ENCODE assay signal across 8 mouse cellular contexts in the genomic region with DNA sequence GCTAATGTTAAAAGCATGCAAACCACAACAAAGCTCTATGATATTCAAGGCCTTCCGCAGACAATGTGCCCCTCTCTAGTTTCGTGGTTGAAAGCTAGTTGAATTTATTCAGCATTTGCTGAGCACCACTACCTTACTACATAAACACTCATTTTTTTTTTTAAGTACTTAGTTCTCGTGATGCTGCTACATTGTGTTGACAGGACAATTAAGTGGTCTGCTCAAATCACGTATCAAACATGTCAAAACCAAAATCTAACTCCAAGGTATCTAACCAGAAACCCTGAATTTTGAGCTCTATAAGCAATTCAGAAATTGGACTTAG. TPM values are rescaled to one million over a fixed set of nuclear protein-coding genes. Genes with fewer than 3 reads are reported as not detected.
A peak's percentile ranks its signal among the peaks of the same experiment; 100 is the strongest.
DNase-seq lines count a peak whose midpoint lies in the region; ATAC-seq and TF ChIP-seq lines count a peak whose summit lies in the region.

No protein-coding gene starts in this region.

- no peak for TF ChIP-seq EP300 in heart, postnatal 0 days (IDR thresholded peaks at IDR 0.05; ENCODE audit: low read depth)

- 0 out of 2 replicates have a peak, but pooled peaks have one; percentile 3 for ATAC-seq in heart, postnatal 0 days (ENCODE audit: insufficient read depth, low read depth)
- no peak for ATAC-seq in hindbrain, embryonic 14.5 days (ENCODE audit: low FRiP score)
- ATAC-seq in midbrain, embryonic 12.5 days (ENCODE audit: low FRiP score, low read depth): no peak

- no peaks in the 10 kb centered on the region for H3K36me3 ChIP-seq in heart, postnatal 0 days (replicated peaks; ENCODE audit: control insufficient read depth, insufficient read depth, low read length)
- no peaks in the 10 kb centered on the region for H3K36me3 ChIP-seq in hindbrain, embryonic 14.5 days (replicated peaks; ENCODE audit: control insufficient read depth, insufficient read depth)
- H3K36me3 ChIP-seq in midbrain, embryonic 12.5 days: no peaks in the 10 kb centered on the region

- H3K9me3 ChIP-seq in heart, postnatal 0 days (replicated peaks; ENCODE audit: control insufficient read depth, low read length): no peaks in the 10 kb centered on the region
- no peaks in the 10 kb centered on the region for H3K9me3 ChIP-seq in hindbrain, embryonic 14.5 days (ENCODE audit: control insufficient read depth, low read length)
- no peaks in the 10 kb centered on the region for H3K9me3 ChIP-seq in midbrain, embryonic 12.5 days

- no peak for DNase-seq in heart, postnatal 0 days (ENCODE audit: low spot score)
- no peak for DNase-seq in heart, adult 8-10 months (ENCODE audit: low spot score)
- DNase-seq in hindbrain, embryonic 14.5 days (ENCODE audit: low spot score): no peak
- DNase-seq in retina, postnatal 1 day: no peak
- DNase-seq in spleen, postnatal 4 days (ENCODE audit: low spot score in 2 of 2): no peak
- no peak for DNase-seq in T-cell, adult 2 months (ENCODE audit: low spot score)

- no peak for TF ChIP-seq CTCF in heart, postnatal 0 days (IDR thresholded peaks at IDR 0.05; ENCODE audit: low read depth)
- no peak for TF ChIP-seq CTCF in bone marrow macrophage, adult 2 months (IDR thresholded peaks at IDR 0.05; ENCODE audit: low read depth, low read length)

- H3K4me1 ChIP-seq in heart, postnatal 0 days (ENCODE audit: control insufficient read depth, insufficient read depth): 0 out of 2 replicates have a peak, but pooled peaks cover 4% of the 10 kb centered on the region
- H3K4me1 ChIP-seq in bone marrow macrophage, adult 2 months (ENCODE audit: control insufficient read depth, insufficient read depth, low read length): peaks cover 4% of the 10 kb centered on the region
- peaks cover 10% of the 10 kb centered on the region for H3K4me1 ChIP-seq in hindbrain, embryonic 14.5 days (replicated peaks; ENCODE audit: control insufficient read depth, insufficient read depth, low read length)
- H3K4me1 ChIP-seq in midbrain, embryonic 12.5 days: peaks cover 10% of the 10 kb centered on the region

- H3K9ac ChIP-seq in heart, postnatal 0 days (replicated peaks; ENCODE audit: low read depth, low read length): peak overlapping the region; percentile 61
- peak overlapping the region; percentile 81 for H3K9ac ChIP-seq in hindbrain, embryonic 14.5 days
- H3K9ac ChIP-seq in midbrain, embryonic 12.5 days (replicated peaks): peak overlapping the region; percentile 82; the same call in 1 of the 2 replicates

- H3K27ac ChIP-seq in heart, postnatal 0 days (ENCODE audit: low read depth): no peak overlapping the region; the same call in 1 of the 2 replicates
- H3K27ac ChIP-seq in bone marrow macrophage, adult 2 months (ENCODE audit: insufficient read depth, low read depth, low read length): no peak overlapping the region
- no peak overlapping the region for H3K27ac ChIP-seq in hindbrain, embryonic 14.5 days
- no peak overlapping the region for H3K27ac ChIP-seq in midbrain, embryonic 12.5 days (replicated peaks)

- TF ChIP-seq POLR2A in bone marrow macrophage, adult 2 months (IDR thresholded peaks at IDR 0.05; ENCODE audit: borderline replicate concordance, low read depth, low read length): no peak

- no peaks in the 10 kb centered on the region for H3K27me3 ChIP-seq in heart, postnatal 0 days (ENCODE audit: control insufficient read depth, insufficient read depth, low read length)
- no peaks in the 10 kb centered on the region for H3K27me3 ChIP-seq in hindbrain, embryonic 14.5 days (ENCODE audit: control insufficient read depth, insufficient read depth, low read length)
- peaks cover 8% of the 10 kb centered on the region; the same call in 1 of the 2 replicates for H3K27me3 ChIP-seq in midbrain, embryonic 12.5 days

- 8% methylated on average over 4 of the region's 4 CpGs for WGBS in heart, postnatal 0 days
- WGBS in hindbrain, embryonic 14.5 days: 12% methylated on average over 4 of the region's 4 CpGs
- WGBS in midbrain, embryonic 12.5 days: 18% methylated on average over 4 of the region's 4 CpGs

- peak overlapping the region; percentile 82 for H3K4me3 ChIP-seq in heart, postnatal 0 days (ENCODE audit: low read depth, low read length)
- peak overlapping the region; percentile 86 for H3K4me3 ChIP-seq in bone marrow macrophage, adult 2 months (ENCODE audit: insufficient read depth, low read length)
- peak overlapping the region; percentile 94 for H3K4me3 ChIP-seq in hindbrain, embryonic 14.5 days (replicated peaks; ENCODE audit: low read length)
- peak overlapping the region; percentile 68 for H3K4me3 ChIP-seq in midbrain, embryonic 12.5 days

- H3K4me2 ChIP-seq in heart, postnatal 0 days (ENCODE audit: low read depth, low read length): peak overlapping the region; percentile 76
- H3K4me2 ChIP-seq in hindbrain, embryonic 14.5 days (replicated peaks): peak overlapping the region; percentile 88
- H3K4me2 ChIP-seq in midbrain, embryonic 12.5 days (replicated peaks): peak overlapping the region; percentile 91

RNA-seq across cellular contexts. Expression of a gene that starts 0.3 kb away (rescaled TPM):
- total RNA-seq in heart, postnatal 0 days (2014; rRNA removed; ENCODE audit: low replicate concordance): 29.5 and 52.2 TPM in 2 replicates
- 17.2 and 19.7 TPM in 2 replicates for polyA plus RNA-seq in heart, postnatal 0 days (2015; fragmentation: Nextera tagmentation; extraction: Ambion mirVana)
- 10 to 100 TPM; 11.5 to 13.4 (median 12.8) TPM for total RNA-seq in heart, adult 8-10 months (2022)
- polyA plus RNA-seq in bone marrow macrophage, adult 2 months (2012; ENCODE audit: insufficient read depth, insufficient read length, missing spikeins): 60.9 and 62.7 TPM in 2 replicates
- 12.0 and 13.5 TPM in 2 replicates for polyA plus RNA-seq in hindbrain, embryonic 14.5 days (2014; fragmentation: Nextera tagmentation; extraction: Ambion mirVana)
- polyA plus RNA-seq in midbrain, embryonic 12.5 days (2016; fragmentation: Nextera tagmentation; extraction: Ambion mirVana): 14.0 and 15.9 TPM in 2 replicates

RNA-seq across cellular contexts. Expression of a gene that starts 27.2 kb away (rescaled TPM):
- total RNA-seq in heart, postnatal 0 days (2014; rRNA removed; ENCODE audit: low replicate concordance): 22.2 and 41.9 TPM in 2 replicates
- 5.7 and 7.1 TPM in 2 replicates for polyA plus RNA-seq in heart, postnatal 0 days (2015; fragmentation: Nextera tagmentation; extraction: Ambion mirVana)
- total RNA-seq in heart, adult 8-10 months (2022): 10 to 100 TPM; 33.9 to 36.9 (median 36.4) TPM
- 7.7 and 10.9 TPM in 2 replicates for polyA plus RNA-seq in bone marrow macrophage, adult 2 months (2012; ENCODE audit: insufficient read depth, insufficient read length, missing spikeins)
- polyA plus RNA-seq in hindbrain, embryonic 14.5 days (2014; fragmentation: Nextera tagmentation; extraction: Ambion mirVana): 6.5 TPM in 2 replicates
- 7.3 and 7.4 TPM in 2 replicates for polyA plus RNA-seq in midbrain, embryonic 12.5 days (2016; fragmentation: Nextera tagmentation; extraction: Ambion mirVana)
